Mouse (Mus musculus) kidney, postnatal 0 days (tissue): ENCODE data around the gene Slc39a3. TPM values are rescaled to one million over a fixed set of nuclear protein-coding genes. Genes with fewer than 3 reads are reported as not detected.
"Not testable (repeated sequence)": the region's sequence is repeated elsewhere in the genome, so short reads cannot be mapped to it uniquely, and the experiment has no call there.

Experiments
- ATAC-seq: fragments of 200-750 bp; cut with Nextera tagmentation; replicated peaks from 2 replicates; pipeline ENCODE4 v1.8.0; 2017; ENCODE audit warnings: low read depth, moderate number of reproducible peaks, moderate TSS enrichment, moderate library complexity; ENCODE audit not compliant: low FRiP score
- DNase-seq: peaks from one replicate; pipeline ENCODE4 v3.0.0-alpha.2; 2016; ENCODE audit warnings: low spot score
- H3K27ac ChIP-seq: fragments of 300-500 bp; sonication (generic); 2 replicates; pipeline ENCODE4 v1.5.1; 2014; ENCODE audit warnings: mild to moderate bottlenecking
- H3K27me3 ChIP-seq: fragments of 300-500 bp; sonication (generic); 2 replicates; pipeline ENCODE4 v1.6.1; 2014; ENCODE audit warnings: low read length, mixed read lengths; ENCODE audit not compliant: insufficient read depth
- H3K36me3 ChIP-seq: fragments of 300-500 bp; sonication (generic); 2 replicates; pipeline ENCODE4 v1.6.1; 2014; ENCODE audit warnings: low read length, mixed read lengths; ENCODE audit not compliant: insufficient read depth
- H3K4me1 ChIP-seq: fragments of 300-500 bp; sonication (generic); replicated peaks from 2 replicates; pipeline ENCODE4 v1.6.1; 2014; ENCODE audit warnings: antibody characterized with exemption, low read length, mixed read lengths; ENCODE audit not compliant: insufficient read depth
- H3K4me2 ChIP-seq: fragments of 300-500 bp; sonication (generic); 2 replicates; pipeline ENCODE4 v1.6.1; 2014; ENCODE audit warnings: mild to moderate bottlenecking, low read length, moderate library complexity, mixed read lengths
- H3K4me3 ChIP-seq: fragments of 300-500 bp; sonication (generic); replicated peaks from 2 replicates; pipeline ENCODE4 v1.5.1; 2014; ENCODE audit warnings: low read depth, low read length
- H3K9ac ChIP-seq: fragments of 300-500 bp; sonication (generic); 2 replicates; pipeline ENCODE4 v1.6.1; 2014; ENCODE audit warnings: low read depth, low read length
- H3K9me3 ChIP-seq: fragments of 300-500 bp; sonication (generic); replicated peaks from 2 replicates; pipeline ENCODE4 v1.6.1; 2016; ENCODE audit warnings: low read length, inconsistent platforms, mixed read lengths
- CTCF ChIP-seq: IDR thresholded peaks from 2 replicates; pipeline ENCODE4 v1.5.1; 2016; ENCODE audit warnings: antibody characterized with exemption, low read depth, mild to moderate bottlenecking, moderate library complexity
- WGBS: fragments of 180-500 bp; shearing (Covaris S2); extraction: QIAGEN DNeasy Blood & Tissue Kit; methylation state at CpG from one replicate; pipeline ENCODE4 v1.1.7; 2014; 5-methylcytosine and 5-hydroxymethylcytosine counted together
- polyA plus RNA-seq: library from polyadenylated mRNA; unstranded; fragments of >200 nt; fragmentation: Nextera tagmentation; extraction: Ambion mirVana; gene quantifications from 2 replicates; pipeline ENCODE4 v1.2.1, GENCODE M21; 2015

Gene Slc39a3
- polyA plus RNA-seq, 1 experiment from 2014 or later = 13.4 TPM

DNA sequence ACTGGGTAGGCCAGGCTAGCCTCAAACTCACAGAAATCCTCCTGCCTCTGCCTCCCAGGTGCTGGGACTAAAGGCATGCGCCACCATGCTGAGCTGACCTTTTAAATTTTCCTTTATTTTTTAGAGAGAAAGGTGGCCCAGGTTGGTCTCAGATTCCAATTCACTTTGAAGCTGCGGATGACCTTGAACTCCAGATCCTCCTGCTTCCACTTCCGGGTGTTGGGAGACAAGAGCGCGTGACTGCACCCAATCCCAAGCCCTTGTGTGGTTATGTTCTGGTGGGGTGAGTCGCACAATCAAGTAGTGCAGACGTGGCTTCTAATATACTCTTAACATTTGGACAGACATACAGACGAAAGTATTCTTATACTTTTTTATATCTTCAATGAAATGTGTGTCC lies 40.7 kb downstream of the Slc39a3 start:
- no peak for ATAC-seq
- 94% methylated on average over 8 of the region's 8 CpGs for WGBS
- no peaks in the 10 kb centered on the region for H3K9me3 ChIP-seq
- no peak overlapping the region for H3K4me2 ChIP-seq
- H3K27ac ChIP-seq = no peak overlapping the region
- no peak for DNase-seq
- TF ChIP-seq CTCF = no peak
- H3K9ac ChIP-seq = no peak overlapping the region
- 0 out of 2 replicates have a peak, but pooled peaks cover 6% of the 10 kb centered on the region for H3K4me1 ChIP-seq
- no peak overlapping the region for H3K4me3 ChIP-seq
- H3K27me3 ChIP-seq = no peaks in the 10 kb centered on the region; the same call in 1 of the 2 replicates
- no peaks in the 10 kb centered on the region for H3K36me3 ChIP-seq

DNA sequence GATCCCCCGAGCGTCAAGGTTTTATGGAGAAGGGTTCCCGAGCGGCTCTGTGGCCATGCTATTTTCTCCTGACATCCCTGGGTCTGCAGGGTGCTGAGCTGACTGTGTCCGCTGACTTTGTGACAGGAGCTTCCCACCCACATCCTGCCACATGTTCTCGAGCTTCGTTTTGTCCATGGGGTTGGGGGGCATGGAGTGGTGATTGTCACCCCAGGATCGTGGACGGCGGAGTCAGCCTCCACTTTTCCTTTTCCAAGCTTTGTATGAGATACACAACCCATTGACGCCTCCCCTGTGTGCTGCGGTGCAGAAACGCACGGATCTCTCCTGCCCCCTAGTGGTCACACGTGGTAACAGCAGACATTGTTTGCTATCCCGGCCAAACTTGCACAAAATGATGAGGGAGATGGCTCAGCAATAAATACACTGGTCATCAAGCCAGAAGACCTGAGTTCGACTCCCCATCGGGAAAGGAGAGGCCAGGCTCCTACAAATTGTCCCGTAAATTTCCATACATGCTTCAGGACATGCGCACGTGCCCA lies 42.1 kb downstream of the Slc39a3 start:
- Histone ChIP-seq H3K36me3 (no peaks in the 10 kb centered on the region), H3K4me3 (no peak overlapping the region), H3K9me3 (no peaks in the 10 kb centered on the region), H3K9ac (no peak overlapping the region), H3K4me1 (0 out of 2 replicates have a peak, but pooled peaks cover 3% of the 10 kb centered on the region), H3K4me2 (peak overlapping the region; percentile 32; the same call in 1 of the 2 replicates), H3K27ac (no peak overlapping the region), H3K27me3 (no peaks in the 10 kb centered on the region; the same call in 1 of the 2 replicates)
- WGBS = 9% methylated on average over 21 of the region's 21 CpGs
- peak; percentile 99 for TF ChIP-seq CTCF
- ATAC-seq (no peak), DNase-seq (peak; percentile 87)

DNA sequence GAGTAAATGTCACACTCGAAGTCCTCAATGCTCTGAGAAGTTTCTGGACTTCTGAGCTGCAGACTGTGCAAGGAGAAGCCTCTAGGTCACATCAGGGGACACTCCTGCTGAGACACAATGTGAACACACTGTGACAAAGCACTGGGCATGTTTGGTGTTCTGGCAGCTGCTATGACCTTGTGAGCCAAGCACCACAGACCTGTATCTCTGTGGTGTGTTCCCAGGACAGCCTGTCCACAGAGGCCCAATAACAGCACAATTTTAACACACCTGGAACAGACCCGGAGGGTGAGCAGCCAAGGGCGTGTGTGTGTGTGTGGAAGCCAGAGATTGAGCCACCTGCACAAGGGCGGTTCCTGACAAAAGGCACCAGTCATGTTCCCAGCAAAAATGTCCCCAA lies 42.6 kb downstream of the Slc39a3 start:
- H3K4me2 ChIP-seq = no peak overlapping the region
- DNase-seq (no peak), ATAC-seq (no peak)
- 0 out of 2 replicates have a peak, but pooled peaks cover 3% of the 10 kb centered on the region for H3K4me1 ChIP-seq
- TF ChIP-seq CTCF = no peak
- no peaks in the 10 kb centered on the region for H3K36me3 ChIP-seq
- H3K27ac ChIP-seq = no peak overlapping the region
- no peak overlapping the region for H3K4me3 ChIP-seq
- no peaks in the 10 kb centered on the region; the same call in 1 of the 2 replicates for H3K27me3 ChIP-seq
- H3K9ac ChIP-seq = no peak overlapping the region
- no peaks in the 10 kb centered on the region for H3K9me3 ChIP-seq
- 56% methylated on average over 4 of the region's 4 CpGs for whole genome bisulfite sequencing

DNA sequence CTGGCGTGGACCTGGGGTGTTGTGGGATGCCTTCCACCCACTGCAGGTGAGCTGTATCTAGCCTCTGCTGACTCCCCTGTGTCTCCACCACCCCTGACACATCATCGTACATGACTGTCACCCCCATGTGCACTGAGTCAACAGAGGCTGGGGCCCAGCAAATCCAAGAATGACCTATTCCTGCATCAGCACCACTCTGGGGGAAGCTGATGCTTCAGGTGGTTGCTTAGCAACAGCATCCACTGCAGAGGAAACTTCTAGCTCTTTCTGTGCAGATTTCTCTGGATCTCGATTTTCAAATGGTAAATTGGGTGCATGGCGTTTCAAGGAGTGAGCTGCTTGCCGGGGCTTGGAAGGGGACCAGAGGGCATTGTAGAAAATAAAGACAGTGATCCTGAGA lies 44.0 kb downstream of the Slc39a3 start:
- H3K4me3 ChIP-seq = no peak overlapping the region
- H3K9ac ChIP-seq = no peak overlapping the region
- no peaks in the 10 kb centered on the region for H3K9me3 ChIP-seq
- no peak overlapping the region for H3K4me2 ChIP-seq
- no peaks in the 10 kb centered on the region for H3K36me3 ChIP-seq
- WGBS = 64% methylated on average over 5 of the region's 5 CpGs
- no peak overlapping the region for H3K27ac ChIP-seq
- H3K4me1 ChIP-seq = 0 out of 2 replicates have a peak, but pooled peaks cover 3% of the 10 kb centered on the region
- ATAC-seq (no peak), DNase-seq (no peak)
- no peak for TF ChIP-seq CTCF
- H3K27me3 ChIP-seq = no peaks in the 10 kb centered on the region; the same call in 1 of the 2 replicates

DNA sequence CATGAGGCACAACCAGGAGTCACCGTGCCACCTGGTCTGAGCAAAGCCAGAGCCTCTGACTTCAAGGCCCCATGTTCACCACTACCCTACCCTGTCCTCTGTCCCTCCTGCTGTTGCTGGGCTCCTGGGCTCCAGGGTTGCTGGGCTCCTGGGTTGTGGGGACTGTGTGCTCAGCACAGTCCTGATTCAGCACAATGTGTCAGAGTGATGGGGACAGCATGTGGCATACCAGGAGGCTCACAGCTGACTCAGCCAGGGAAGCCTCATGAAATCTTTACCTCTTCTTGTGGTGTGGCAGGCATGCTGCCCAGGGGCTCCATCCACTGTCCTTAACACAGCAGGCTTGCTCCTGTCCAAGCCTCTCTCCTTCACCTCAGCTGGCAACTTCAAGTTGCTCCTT lies 45.3 kb downstream of the Slc39a3 start:
- TF ChIP-seq CTCF = no peak
- H3K27me3 ChIP-seq = no peaks in the 10 kb centered on the region; the same call in 1 of the 2 replicates
- DNase-seq = no peak
- no peak overlapping the region for H3K4me3 ChIP-seq
- no peak for ATAC-seq
- H3K9me3 ChIP-seq = no peaks in the 10 kb centered on the region
- no peak overlapping the region for H3K27ac ChIP-seq
- 81% methylated on average over 1 of the region's 1 CpGs for WGBS
- H3K9ac ChIP-seq = no peak overlapping the region
- H3K4me2 ChIP-seq = no peak overlapping the region
- H3K36me3 ChIP-seq = no peaks in the 10 kb centered on the region
- H3K4me1 ChIP-seq = 0 out of 2 replicates have a peak, but pooled peaks cover 3% of the 10 kb centered on the region

DNA sequence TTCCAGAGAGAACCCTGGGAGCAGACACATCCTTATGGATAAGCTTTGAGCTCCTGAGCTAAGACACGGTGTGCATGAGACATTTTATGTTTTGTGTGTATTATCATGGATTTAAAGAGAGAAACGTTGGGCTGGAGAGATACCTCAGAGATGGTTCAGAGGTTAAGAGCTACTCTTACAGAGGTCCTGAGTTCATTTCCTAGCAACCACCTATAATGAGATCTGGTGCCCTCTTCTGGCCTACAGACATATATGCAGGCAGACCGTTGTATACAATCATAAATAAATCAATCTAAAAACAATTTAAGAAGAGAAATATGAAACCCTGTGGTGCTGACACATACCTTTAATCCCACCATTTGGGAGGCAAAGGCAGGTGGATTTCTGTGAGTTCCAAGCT lies 46.2 kb downstream of the Slc39a3 start:
- Histone ChIP-seq H3K9ac (no peak overlapping the region), H3K4me1 (0 out of 2 replicates have a peak, but pooled peaks cover 3% of the 10 kb centered on the region), H3K27me3 (no peaks in the 10 kb centered on the region; the same call in 1 of the 2 replicates), H3K27ac (no peak overlapping the region), H3K9me3 (no peaks in the 10 kb centered on the region), H3K4me2 (no peak overlapping the region), H3K4me3 (no peak overlapping the region), H3K36me3 (no peaks in the 10 kb centered on the region)
- ATAC-seq = no peak
- 13% methylated on average over 3 of the region's 3 CpGs for WGBS
- peak; percentile 52 for DNase-seq
- TF ChIP-seq CTCF = peak; percentile 74

DNA sequence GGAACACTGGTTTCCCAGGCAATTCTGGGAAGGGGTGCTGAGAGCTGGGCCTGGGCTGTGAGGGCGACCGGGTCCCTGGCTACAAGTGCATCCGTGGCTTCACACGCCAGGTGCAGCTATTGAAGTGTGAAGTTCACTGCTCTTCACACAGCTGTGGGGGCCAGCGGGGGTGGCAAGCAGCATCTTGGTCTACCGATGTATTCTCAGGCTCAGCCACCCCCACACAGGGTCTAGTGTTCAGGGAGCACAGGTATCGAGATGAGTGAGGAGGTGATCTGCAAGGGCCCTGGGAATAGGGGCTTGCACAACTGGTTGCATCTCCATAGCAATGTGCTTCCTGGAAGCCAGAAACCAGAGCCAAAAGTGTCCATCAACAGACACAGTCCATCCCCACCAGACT lies 46.8 kb downstream of the Slc39a3 start:
- peaks cover 7% of the 10 kb centered on the region; the same call in 1 of the 2 replicates for H3K4me1 ChIP-seq
- TF ChIP-seq CTCF = no peak
- no peak overlapping the region for H3K9ac ChIP-seq
- H3K27me3 ChIP-seq = peaks cover 5% of the 10 kb centered on the region; the same call in 1 of the 2 replicates
- H3K27ac ChIP-seq = no peak overlapping the region
- H3K36me3 ChIP-seq = no peaks in the 10 kb centered on the region
- H3K9me3 ChIP-seq = no peaks in the 10 kb centered on the region
- ATAC-seq = no peak
- WGBS = 50% methylated on average over 7 of the region's 7 CpGs
- H3K4me3 ChIP-seq = no peak overlapping the region
- H3K4me2 ChIP-seq = no peak overlapping the region
- DNase-seq = no peak

DNA sequence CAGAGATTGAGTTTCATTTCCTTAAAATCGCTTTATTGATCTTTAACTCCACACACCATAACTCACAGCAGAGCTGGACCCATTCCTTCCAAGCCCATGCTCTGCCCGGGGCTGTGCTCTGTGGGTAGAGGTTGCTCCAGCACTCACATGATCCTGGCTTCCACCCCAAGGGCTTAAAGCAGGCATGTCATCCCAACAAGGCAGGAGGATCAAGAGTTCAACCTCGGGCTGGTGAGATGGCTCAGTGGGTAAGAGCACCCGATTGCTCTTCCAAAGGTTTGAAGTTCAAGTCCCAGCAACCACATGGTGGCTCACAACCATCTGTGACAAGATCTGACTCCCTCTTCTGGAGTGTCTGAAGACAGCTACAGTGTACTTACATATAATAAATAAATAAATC lies 47.4 kb downstream of the Slc39a3 start:
- H3K4me3 ChIP-seq, H3K9me3 ChIP-seq, H3K4me2 ChIP-seq, H3K27me3 ChIP-seq, H3K27ac ChIP-seq, H3K4me1 ChIP-seq, H3K9ac ChIP-seq, ATAC-seq, DNase-seq, H3K36me3 ChIP-seq: not testable (repeated sequence)
- 54% methylated on average over 4 of the region's 4 CpGs for WGBS
